Mouse (Mus musculus): ENCODE measurements around the gene Rhd.

GRCm38 (mm10) chr4:134867213-134867612 lies 2.9 kb downstream of the Rhd start:
- TF ChIP-seq POLR2A (IDR thresholded peaks at IDR 0.05; ENCODE audit: borderline replicate concordance, control insufficient read depth, low read depth, low read length) (no peak), CTCF (IDR thresholded peaks at IDR 0.05; ENCODE audit: control insufficient read depth, insufficient read depth, low read length) (no peak)

Data from bone marrow, adult 2 months (tissue).